Mouse (Mus musculus): ENCODE results near the gene C2. TPM values are rescaled to one million over a fixed set of nuclear protein-coding genes. Genes with fewer than 3 reads are reported as not detected.

C2 gene
- polyA plus RNA-seq, 1 experiment = 27.7 TPM

- 53% methylated on average over 13 of the region's 13 CpGs for WGBS
- H3K4me1 ChIP-seq (ENCODE audit: control insufficient read depth, insufficient read depth, low read length) = no peaks in the 10 kb centered on the region
- TF ChIP-seq POLR2A (IDR thresholded peaks at IDR 0.05; ENCODE audit: borderline replicate concordance, extremely low read depth, low read depth, low read length) = no peak
- TF ChIP-seq CTCF (IDR thresholded peaks at IDR 0.05; ENCODE audit: insufficient read depth, low read length) = no peak
- DNase-seq = no peak
- no peak overlapping the region for H3K4me3 ChIP-seq (replicated peaks; ENCODE audit: extremely low read depth, low read depth, low read length)
Measured at GRCm38 (mm10) chr17:34861704-34862415, 36.2 kb downstream of the C2 start.

DNA sequence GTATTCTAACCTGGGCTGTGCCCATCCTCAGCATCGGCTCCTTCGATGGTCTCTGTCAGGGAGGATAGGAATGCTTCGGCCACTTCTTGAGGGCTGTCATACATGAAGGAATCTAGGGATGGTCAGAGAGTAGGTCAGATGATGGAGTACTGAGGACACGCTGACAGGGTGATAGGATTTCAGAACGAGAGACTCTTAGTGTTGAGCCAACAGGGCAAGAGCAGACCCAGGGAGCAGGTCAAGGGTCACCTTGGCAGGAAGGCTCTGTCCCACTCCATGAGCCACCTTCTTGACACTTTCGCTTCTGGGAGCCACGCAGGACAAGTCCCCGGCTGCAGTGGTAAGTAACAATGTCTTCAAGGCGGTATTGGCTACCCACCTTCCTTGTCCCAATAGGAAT, 37.6 kb downstream of the C2 start:
- no peak for DNase-seq
- TF ChIP-seq CTCF (IDR thresholded peaks at IDR 0.05; ENCODE audit: insufficient read depth, low read length) = no peak
- TF ChIP-seq POLR2A (IDR thresholded peaks at IDR 0.05; ENCODE audit: borderline replicate concordance, extremely low read depth, low read depth, low read length) = no peak
- H3K4me3 ChIP-seq (replicated peaks; ENCODE audit: extremely low read depth, low read depth, low read length) = no peak overlapping the region
- 80% methylated on average over 9 of the region's 9 CpGs for WGBS
- H3K4me1 ChIP-seq (ENCODE audit: control insufficient read depth, insufficient read depth, low read length) = no peaks in the 10 kb centered on the region

DNA sequence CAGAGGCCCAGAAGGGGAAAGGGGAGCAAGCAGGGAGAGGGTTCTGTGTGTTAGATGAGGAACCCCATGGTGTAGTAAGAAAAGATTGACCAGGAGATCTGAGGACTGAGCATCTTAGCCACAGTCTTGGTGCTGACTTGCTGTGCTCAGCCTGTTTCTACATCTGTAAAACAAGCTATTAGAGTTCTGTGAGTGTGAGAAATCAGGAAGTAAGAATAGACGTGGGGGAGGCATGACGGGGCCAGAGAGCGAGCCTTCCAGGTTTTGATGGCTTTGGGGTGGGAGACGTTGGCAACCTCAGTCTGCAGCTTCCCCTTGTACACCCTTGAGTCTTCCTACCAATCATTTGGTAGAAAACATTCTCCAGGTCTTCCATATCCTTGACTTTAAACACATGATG, 39.4 kb downstream of the C2 start:
- DNase-seq = no peak
- Histone ChIP-seq H3K4me1 (ENCODE audit: control insufficient read depth, insufficient read depth, low read length) (no peaks in the 10 kb centered on the region), H3K4me3 (replicated peaks; ENCODE audit: extremely low read depth, low read depth, low read length) (no peak overlapping the region)
- 68% methylated on average over 4 of the region's 4 CpGs for WGBS
- TF ChIP-seq POLR2A (IDR thresholded peaks at IDR 0.05; ENCODE audit: borderline replicate concordance, extremely low read depth, low read depth, low read length) (no peak), CTCF (IDR thresholded peaks at IDR 0.05; ENCODE audit: insufficient read depth, low read length) (no peak)

GRCm38 (mm10) chr17:34855825-34856224, 42.2 kb downstream of the C2 start:
- DNase-seq = peak; percentile 49
- Histone ChIP-seq H3K4me3 (replicated peaks; ENCODE audit: extremely low read depth, low read depth, low read length) (no peak overlapping the region), H3K4me1 (ENCODE audit: control insufficient read depth, insufficient read depth, low read length) (no peaks in the 10 kb centered on the region)
- 37% methylated on average over 3 of the region's 3 CpGs for whole genome bisulfite sequencing
- TF ChIP-seq POLR2A (IDR thresholded peaks at IDR 0.05; ENCODE audit: borderline replicate concordance, extremely low read depth, low read depth, low read length) = no peak
- peak; percentile 81 for TF ChIP-seq CTCF (IDR thresholded peaks at IDR 0.05; ENCODE audit: insufficient read depth, low read length)

- 63% methylated on average over 3 of the region's 3 CpGs for WGBS
- Histone ChIP-seq H3K4me3 (replicated peaks; ENCODE audit: extremely low read depth, low read depth, low read length) (no peak overlapping the region), H3K4me1 (ENCODE audit: control insufficient read depth, insufficient read depth, low read length) (no peaks in the 10 kb centered on the region)
- no peak for DNase-seq
- TF ChIP-seq POLR2A (IDR thresholded peaks at IDR 0.05; ENCODE audit: borderline replicate concordance, extremely low read depth, low read depth, low read length) = no peak
- TF ChIP-seq CTCF (IDR thresholded peaks at IDR 0.05; ENCODE audit: insufficient read depth, low read length) = no peak
Measured at GRCm38 (mm10) chr17:34854761-34855160, 43.3 kb downstream of the C2 start.

DNA sequence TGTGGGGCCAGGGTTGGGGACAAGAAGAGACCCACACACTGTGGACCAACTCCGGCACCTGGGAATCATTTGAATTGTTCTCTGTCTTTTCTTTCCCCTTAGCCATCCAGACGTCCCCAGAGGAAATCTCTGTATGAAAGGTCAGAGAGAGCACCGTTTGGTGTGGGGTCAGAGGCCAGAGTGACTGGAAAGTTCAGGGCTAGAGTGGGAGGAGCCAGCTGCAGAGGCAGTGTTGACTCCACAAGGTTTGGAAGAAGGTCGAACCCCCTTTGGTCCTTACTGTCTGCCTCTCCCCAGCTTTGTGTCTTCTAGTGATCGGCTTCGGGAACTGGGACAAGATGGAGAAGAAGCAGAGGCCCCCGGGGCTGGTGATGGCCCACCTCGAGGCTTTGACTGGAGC, 44.6 kb downstream of the C2 start:
- 0 out of 2 replicates have a peak, but pooled peaks cover 3% of the 10 kb centered on the region for H3K4me1 ChIP-seq (ENCODE audit: control insufficient read depth, insufficient read depth, low read length)
- TF ChIP-seq POLR2A (IDR thresholded peaks at IDR 0.05; ENCODE audit: borderline replicate concordance, extremely low read depth, low read depth, low read length) = no peak
- TF ChIP-seq CTCF (IDR thresholded peaks at IDR 0.05; ENCODE audit: insufficient read depth, low read length) = no peak
- WGBS = 78% methylated on average over 8 of the region's 8 CpGs

DNA sequence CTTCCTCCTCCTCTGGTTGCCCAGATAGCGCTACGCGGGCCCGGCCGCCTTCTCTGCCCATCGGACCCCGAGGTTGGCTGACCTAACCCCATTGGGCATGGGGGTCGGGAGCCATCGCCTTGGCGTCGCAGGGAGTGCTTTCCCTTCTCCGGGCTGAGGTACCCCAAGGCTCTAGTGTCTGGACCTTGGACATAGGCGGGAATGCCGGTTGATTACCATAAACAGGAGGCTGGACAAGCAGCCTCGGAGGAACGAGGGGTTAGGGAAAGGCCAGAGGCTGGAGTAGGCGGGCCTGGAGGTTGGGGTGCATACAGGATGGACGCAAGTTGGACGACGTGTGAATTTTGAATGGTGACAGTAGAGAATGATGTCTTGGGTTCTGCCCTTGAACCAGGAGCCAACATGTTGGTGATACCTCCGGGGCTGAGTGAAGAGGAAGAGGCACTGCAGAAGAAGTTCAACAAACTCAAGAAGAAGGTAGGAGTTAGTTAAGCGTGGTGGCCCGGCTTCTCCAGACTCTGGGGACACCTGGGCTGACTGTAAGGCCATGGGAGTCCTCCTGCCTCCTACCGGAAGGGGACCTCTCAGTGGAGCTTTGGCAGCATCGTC, 47.4 kb downstream of the C2 start:
- H3K4me1 ChIP-seq (ENCODE audit: control insufficient read depth, insufficient read depth, low read length) = 0 out of 2 replicates have a peak, but pooled peaks cover 3% of the 10 kb centered on the region
- TF ChIP-seq CTCF (IDR thresholded peaks at IDR 0.05; ENCODE audit: insufficient read depth, low read length) (no peak), POLR2A (IDR thresholded peaks at IDR 0.05; ENCODE audit: borderline replicate concordance, extremely low read depth, low read depth, low read length) (no peak)
- 1% methylated on average over 25 of the region's 25 CpGs for WGBS
- no peak for DNase-seq
- peak overlapping the region; percentile 72 for H3K4me3 ChIP-seq (replicated peaks; ENCODE audit: extremely low read depth, low read depth, low read length)

More for the DNA sequence above, 44.6 kb downstream of the C2 start:
- no peak overlapping the region for H3K4me3 ChIP-seq (replicated peaks; ENCODE audit: extremely low read depth, low read depth, low read length)
- DNase-seq = no peak

- DNase-seq = peak; percentile 98
- TF ChIP-seq POLR2A (IDR thresholded peaks at IDR 0.05; ENCODE audit: borderline replicate concordance, extremely low read depth, low read depth, low read length) (peak; percentile 15; the same call in 1 of the 2 replicates), CTCF (IDR thresholded peaks at IDR 0.05; ENCODE audit: insufficient read depth, low read length) (no peak)
- peak within 1 kb of the TSS; percentile 78 for H3K4me3 ChIP-seq (replicated peaks; ENCODE audit: extremely low read depth, low read depth, low read length)
- WGBS = under 1% methylated on average over 65 of the region's 65 CpGs
- H3K4me1 ChIP-seq (ENCODE audit: control insufficient read depth, insufficient read depth, low read length) = 0 out of 2 replicates have a peak, but pooled peaks cover 3% of the 10 kb centered on the region
Measured at GRCm38 (mm10) chr17:34849722-34850516, 48.1 kb downstream of the C2 start, which contains the start of the genes Skiv2l and Nelfe. Gene Skiv2l, minus strand, starts transcription at chr17:34850210. Gene Nelfe, plus strand, starts transcription at chr17:34850391.

- no peak for TF ChIP-seq CTCF (IDR thresholded peaks at IDR 0.05; ENCODE audit: insufficient read depth, low read length)
- TF ChIP-seq POLR2A (IDR thresholded peaks at IDR 0.05; ENCODE audit: borderline replicate concordance, extremely low read depth, low read depth, low read length) = no peak
- Histone ChIP-seq H3K4me1 (ENCODE audit: control insufficient read depth, insufficient read depth, low read length) (0 out of 2 replicates have a peak, but pooled peaks cover 3% of the 10 kb centered on the region), H3K4me3 (replicated peaks; ENCODE audit: extremely low read depth, low read depth, low read length) (no peak overlapping the region)
- no peak for DNase-seq
- WGBS = 92% methylated on average over 7 of the region's 7 CpGs
Measured at GRCm38 (mm10) chr17:34847615-34848014, 50.5 kb downstream of the C2 start.

Measured in lung, adult 2 months (tissue).